ENCODE assay signal across 10 mouse cellular contexts in the genomic region with DNA sequence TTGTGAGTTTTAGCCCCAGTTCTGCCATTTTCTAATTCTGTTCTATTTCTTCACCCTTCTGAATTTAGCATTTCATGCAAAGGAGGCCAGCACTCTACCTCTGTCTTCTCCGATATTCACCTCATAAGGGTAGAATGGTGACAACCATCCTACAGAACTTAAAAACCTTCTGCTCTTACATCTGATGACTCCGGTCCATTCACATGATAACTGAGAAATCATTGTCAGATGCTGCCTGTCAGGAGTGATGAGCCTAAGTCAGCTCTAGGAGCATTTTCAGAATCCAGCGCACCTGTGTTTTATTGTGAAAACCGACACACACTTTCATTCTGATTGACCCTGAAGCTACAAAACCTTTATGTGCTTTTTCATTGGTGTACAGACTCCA.
DNase-seq lines count a peak whose midpoint lies in the region; ATAC-seq and TF ChIP-seq lines count a peak whose summit lies in the region.
"Had no signal": no experiment of that assay in that cellular context is flagged by ENCODE, and none has a peak within 500 bp of the region (broad histone marks: within the 10 kb centered on the region; RNA-seq: fewer than 3 reads in every experiment).

No protein-coding gene starts in this region.

- WGBS in heart, embryonic 13.5 days = 68% methylated on average over 4 of the region's 4 CpGs
- WGBS in forebrain, embryonic 15.5 days = 59% methylated on average over 4 of the region's 4 CpGs
- WGBS in midbrain, embryonic 11.5 days = 74% methylated on average over 4 of the region's 4 CpGs

- H3K27ac ChIP-seq in heart, embryonic 13.5 days (replicated peaks) = no peak overlapping the region
- peak overlapping the region; percentile 3; the same call in 1 of the 2 replicates for H3K27ac ChIP-seq in forebrain, embryonic 15.5 days (replicated peaks)
- no peak overlapping the region for H3K27ac ChIP-seq in midbrain, embryonic 11.5 days (ENCODE audit: low read depth, low read length)
- H3K27ac ChIP-seq: liver, embryonic 13.5 days had no signal

- H3K9ac ChIP-seq in heart, embryonic 13.5 days = no peak overlapping the region
- H3K9ac ChIP-seq in forebrain, embryonic 15.5 days (replicated peaks) = peak overlapping the region; percentile 16; the same call in 1 of the 2 replicates
- H3K9ac ChIP-seq in midbrain, embryonic 11.5 days (ENCODE audit: low read length) = peak overlapping the region; percentile 30; the same call in 1 of the 2 replicates
- H3K9ac ChIP-seq: liver, embryonic 13.5 days had no signal

- H3K27me3 ChIP-seq in heart, embryonic 13.5 days (replicated peaks) = no peaks in the 10 kb centered on the region
- no peaks in the 10 kb centered on the region for H3K27me3 ChIP-seq in forebrain, embryonic 15.5 days
- H3K27me3 ChIP-seq in midbrain, embryonic 11.5 days (ENCODE audit: control insufficient read depth, insufficient read depth, low read length) = no peaks in the 10 kb centered on the region
- H3K27me3 ChIP-seq: liver, embryonic 13.5 days had no signal

- no peak for TF ChIP-seq CTCF in brain, embryonic 14.5 days (IDR thresholded peaks at IDR 0.05; ENCODE audit: borderline replicate concordance, extremely low read depth, insufficient read depth, insufficient read length)

- no peak for TF ChIP-seq POLR2A in brain, embryonic 14.5 days (IDR thresholded peaks at IDR 0.05; ENCODE audit: borderline replicate concordance, extremely low read depth, insufficient read depth, insufficient read length, poor library complexity, severe bottlenecking)

- peak overlapping the region; percentile 40 for H3K4me2 ChIP-seq in heart, embryonic 13.5 days
- H3K4me2 ChIP-seq in forebrain, embryonic 15.5 days (replicated peaks) = peak overlapping the region; percentile 26
- H3K4me2 ChIP-seq in midbrain, embryonic 11.5 days = peak overlapping the region; percentile 32; the same call in 1 of the 2 replicates
- H3K4me2 ChIP-seq: liver, embryonic 13.5 days had no signal

- DNase-seq in heart, postnatal 4 days = no peak
- peak; percentile 62 for DNase-seq in brain, embryonic 14.5 days (ENCODE audit: low read depth)
- DNase-seq in midbrain, embryonic 11.5 days (ENCODE audit: low spot score, missing footprints) = no peak
- DNase-seq in natural killer cell, adult 2 months (ENCODE audit: low spot score in 2 of 2) = no peak
- no peak for DNase-seq in testis, postnatal 10 days (ENCODE audit: low spot score)
- DNase-seq in ovary, postnatal 36 days (ENCODE audit: low spot score) = no peak
- DNase-seq: cerebellum, adult 18-20 months; liver, embryonic 13.5 days had no signal

- no peaks in the 10 kb centered on the region for H3K9me3 ChIP-seq in heart, embryonic 13.5 days
- no peaks in the 10 kb centered on the region for H3K9me3 ChIP-seq in forebrain, embryonic 15.5 days
- H3K9me3 ChIP-seq in midbrain, embryonic 11.5 days (ENCODE audit: control insufficient read depth, low read length) = no peaks in the 10 kb centered on the region
- H3K9me3 ChIP-seq: liver, embryonic 13.5 days had no signal

- ATAC-seq in heart, embryonic 13.5 days (ENCODE audit: extremely low read depth, insufficient number of reproducible peaks, low FRiP score, low TSS enrichment) = no peak
- peak; percentile 62 for ATAC-seq in forebrain, embryonic 15.5 days (replicated peaks)
- ATAC-seq in midbrain, embryonic 11.5 days (ENCODE audit: low FRiP score) = peak; percentile 54

- no peaks in the 10 kb centered on the region for H3K4me1 ChIP-seq in heart, embryonic 13.5 days
- H3K4me1 ChIP-seq in forebrain, embryonic 15.5 days = peaks cover 5% of the 10 kb centered on the region; the same call in 1 of the 2 replicates
- no peaks in the 10 kb centered on the region for H3K4me1 ChIP-seq in midbrain, embryonic 11.5 days (ENCODE audit: control insufficient read depth, insufficient read depth, low read length)
- H3K4me1 ChIP-seq: liver, embryonic 13.5 days had no signal

- H3K4me3 ChIP-seq in heart, embryonic 13.5 days = no peak overlapping the region
- H3K4me3 ChIP-seq in forebrain, embryonic 15.5 days = no peak overlapping the region
- no peak overlapping the region for H3K4me3 ChIP-seq in midbrain, embryonic 11.5 days (ENCODE audit: low read depth, low read length)
- H3K4me3 ChIP-seq: liver, embryonic 13.5 days had no signal

- H3K36me3 ChIP-seq in heart, embryonic 13.5 days = no peaks in the 10 kb centered on the region
- H3K36me3 ChIP-seq in forebrain, embryonic 15.5 days = no peaks in the 10 kb centered on the region
- no peaks in the 10 kb centered on the region for H3K36me3 ChIP-seq in midbrain, embryonic 11.5 days (ENCODE audit: control insufficient read depth, insufficient read depth, low read length)
- H3K36me3 ChIP-seq: liver, embryonic 13.5 days had no signal
